Mouse (Mus musculus) megakaryocyte-erythroid progenitor cell, adult 5-6 weeks (primary cell): ENCODE data around the gene Ica1. TPM values are rescaled to one million over a fixed set of nuclear protein-coding genes. Genes with fewer than 3 reads are reported as not detected.

ENCODE experiments used
- ATAC-seq: replicated peaks from 2 replicates; pipeline ENCODE4 v1.8.0; 2016; ENCODE audit warnings: mild to moderate bottlenecking, inconsistent platforms; ENCODE audit not compliant: severe bottlenecking, poor library complexity, low FRiP score, low TSS enrichment
- total RNA-seq, 2 experiments: library from RNA; stranded (forward) in 1 of 2; stranded (reverse) in 1 of 2; fragments of 200-1000, 215-1000 nt in 1 of 2; fragments of >200 nt in 1 of 2; fragmentation: Nextera tagmentation in 1 of 2; gene quantifications; 2 replicates each; pipeline ENCODE4 v1.2.3; 2014 to 2017

Gene Ica1
- total RNA-seq, 2 experiments from 2014 or later, result 1.0 to 6.0 TPM

- no peak for ATAC-seq
These were observed 160.9 kb downstream of the Ica1 start for GRCm38 (mm10) chr6:8617369-8617768.

- no peak for ATAC-seq
These were observed 186.6 kb downstream of the Ica1 start for GRCm38 (mm10) chr6:8591665-8592064.

GRCm38 (mm10) chr6:8583892-8584291 is 194.4 kb downstream of the Ica1 start:
- ATAC-seq, result peak; percentile 30; the same call in 1 of the 2 replicates

- no peak for ATAC-seq
These were observed 195.9 kb downstream of the Ica1 start for GRCm38 (mm10) chr6:8582377-8582776.

Other genes starting within 250 kb of the Ica1 start
- not detected in 2 replicates for gene Nxph1, start 169.9 kb upstream of the Ica1 start, total RNA-seq (2014; fragmentation: Nextera tagmentation)
- not detected in 2 replicates for gene Nxph1, start 169.9 kb upstream of the Ica1 start, total RNA-seq (2017)